Comparison of ENCODE assay signal across 18 mouse cellular contexts in the genomic region with DNA sequence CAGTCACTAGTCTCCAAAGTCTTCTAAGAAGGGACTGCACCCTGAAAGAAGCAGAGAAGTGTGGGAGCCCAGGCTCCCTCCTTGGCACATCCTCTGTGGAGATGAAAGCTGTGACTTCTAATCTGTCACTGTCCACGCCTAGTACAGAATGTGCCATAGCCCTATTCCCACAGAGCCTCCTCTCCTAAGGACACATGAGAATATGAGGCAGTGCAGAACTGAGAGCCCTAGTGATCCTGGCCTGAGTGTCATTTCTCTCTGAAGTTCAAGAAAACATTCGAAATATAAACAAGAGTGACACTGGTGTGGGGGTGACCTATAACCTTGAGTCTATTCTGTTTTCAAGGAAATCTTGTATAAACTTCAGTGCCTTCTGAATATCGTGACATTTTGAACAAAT. TPM values are rescaled to one million over a fixed set of nuclear protein-coding genes. Genes with fewer than 3 reads are reported as not detected.
DNase-seq lines count a peak whose midpoint lies in the region; ATAC-seq lines count a peak whose summit lies in the region.
"Had no signal": no experiment of that assay in that cellular context is flagged by ENCODE, and none has a peak within 500 bp of the region (broad histone marks: within the 10 kb centered on the region; RNA-seq: fewer than 3 reads in every experiment).

No protein-coding gene starts in this region.

- no peak overlapping the region for H3K9ac ChIP-seq in heart, embryonic 11.5 days (ENCODE audit: low read depth, low read length)
- H3K9ac ChIP-seq in kidney, embryonic 15.5 days: no peak overlapping the region
- H3K9ac ChIP-seq in lung, embryonic 16.5 days (ENCODE audit: low read length): no peak overlapping the region
- H3K9ac ChIP-seq in midbrain, embryonic 14.5 days (replicated peaks; ENCODE audit: low read length): no peak overlapping the region
- H3K9ac ChIP-seq: forebrain, embryonic 13.5 days had no signal

- H3K9me3 ChIP-seq in heart, embryonic 11.5 days (replicated peaks; ENCODE audit: control insufficient read depth, low read length): no peaks in the 10 kb centered on the region
- H3K9me3 ChIP-seq in kidney, embryonic 15.5 days (replicated peaks): no peaks in the 10 kb centered on the region
- no peaks in the 10 kb centered on the region for H3K9me3 ChIP-seq in lung, embryonic 16.5 days (ENCODE audit: control insufficient read depth, low read length)
- H3K9me3 ChIP-seq in midbrain, embryonic 14.5 days (ENCODE audit: control insufficient read depth, low read length): no peaks in the 10 kb centered on the region
- H3K9me3 ChIP-seq: forebrain, embryonic 13.5 days; limb, embryonic 10.5 days; midbrain, embryonic 10.5 days had no signal

- no peaks in the 10 kb centered on the region for H3K4me1 ChIP-seq in heart, embryonic 11.5 days (ENCODE audit: control insufficient read depth, insufficient read depth, low read length)
- H3K4me1 ChIP-seq in kidney, embryonic 15.5 days: no peaks in the 10 kb centered on the region
- H3K4me1 ChIP-seq in lung, embryonic 16.5 days (replicated peaks; ENCODE audit: control insufficient read depth, insufficient read depth, low read length): 0 out of 2 replicates have a peak, but pooled peaks cover 2% of the 10 kb centered on the region
- H3K4me1 ChIP-seq in midbrain, embryonic 14.5 days (ENCODE audit: control insufficient read depth, insufficient read depth, low read length): no peaks in the 10 kb centered on the region
- H3K4me1 ChIP-seq: forebrain, embryonic 13.5 days; limb, embryonic 10.5 days; midbrain, embryonic 10.5 days had no signal

- no peak overlapping the region for H3K4me3 ChIP-seq in heart, embryonic 11.5 days (ENCODE audit: low read depth, low read length)
- no peak overlapping the region for H3K4me3 ChIP-seq in kidney, embryonic 15.5 days (replicated peaks)
- H3K4me3 ChIP-seq in lung, embryonic 16.5 days (ENCODE audit: low read length): no peak overlapping the region
- no peak overlapping the region for H3K4me3 ChIP-seq in midbrain, embryonic 14.5 days (replicated peaks; ENCODE audit: low read depth, low read length)
- H3K4me3 ChIP-seq: forebrain, embryonic 13.5 days; limb, embryonic 10.5 days; midbrain, embryonic 10.5 days had no signal

- WGBS in heart, embryonic 11.5 days (ENCODE audit: insufficient replicate concordance): 60% methylated on average over 3 of the region's 3 CpGs
- 56% methylated on average over 3 of the region's 3 CpGs for WGBS in kidney, embryonic 15.5 days
- WGBS in lung, embryonic 16.5 days: 41% methylated on average over 3 of the region's 3 CpGs
- WGBS in midbrain, embryonic 14.5 days: 73% methylated on average over 3 of the region's 3 CpGs

- H3K27me3 ChIP-seq in heart, embryonic 11.5 days (ENCODE audit: control insufficient read depth, insufficient read depth, low read length): no peaks in the 10 kb centered on the region
- H3K27me3 ChIP-seq in kidney, embryonic 15.5 days: no peaks in the 10 kb centered on the region
- no peaks in the 10 kb centered on the region for H3K27me3 ChIP-seq in lung, embryonic 16.5 days (ENCODE audit: control insufficient read depth, insufficient read depth, low read depth, low read length)
- no peaks in the 10 kb centered on the region for H3K27me3 ChIP-seq in midbrain, embryonic 14.5 days (ENCODE audit: control insufficient read depth, insufficient read depth, low read length)
- H3K27me3 ChIP-seq: forebrain, embryonic 13.5 days had no signal

- DNase-seq in heart, adult 18-20 months: peak; percentile 14 to 62
- DNase-seq in kidney, adult 8-10 months: no peak
- DNase-seq in lung, postnatal 25 days (ENCODE audit: low spot score): peak; percentile 35
- no peak for DNase-seq in midbrain, embryonic 14.5 days
- DNase-seq: B cell, adult 2 months; cerebellum, adult 8-10 months; gastrocnemius, postnatal 14 days; right cerebral cortex, postnatal 25 days; thymus, adult 2 months had no signal

- ATAC-seq in heart, embryonic 11.5 days (replicated peaks; ENCODE audit: insufficient number of reproducible peaks, low FRiP score, low TSS enrichment): no peak
- ATAC-seq in kidney, embryonic 15.5 days (replicated peaks; ENCODE audit: low FRiP score): no peak
- peak; percentile 84 for ATAC-seq in lung, embryonic 16.5 days (ENCODE audit: low read depth)
- ATAC-seq in midbrain, embryonic 14.5 days (ENCODE audit: low FRiP score, low TSS enrichment): no peak
- ATAC-seq: forebrain, embryonic 13.5 days had no signal

- H3K27ac ChIP-seq in heart, embryonic 11.5 days (ENCODE audit: low read depth, low read length): no peak overlapping the region
- 0 out of 2 replicates have a peak overlapping the region, but pooled peaks have one; percentile 32 for H3K27ac ChIP-seq in kidney, embryonic 15.5 days
- no peak overlapping the region for H3K27ac ChIP-seq in lung, embryonic 16.5 days (ENCODE audit: low read length)
- H3K27ac ChIP-seq in midbrain, embryonic 14.5 days (replicated peaks; ENCODE audit: low read depth, low read length): no peak overlapping the region
- H3K27ac ChIP-seq: forebrain, embryonic 13.5 days; kidney, postnatal 0 days; limb, embryonic 10.5 days; macrophage; midbrain, embryonic 10.5 days had no signal

- H3K4me2 ChIP-seq in heart, embryonic 11.5 days: no peak overlapping the region
- H3K4me2 ChIP-seq in kidney, embryonic 15.5 days: no peak overlapping the region
- H3K4me2 ChIP-seq in lung, embryonic 16.5 days (ENCODE audit: low read depth, low read length): no peak overlapping the region
- H3K4me2 ChIP-seq in midbrain, embryonic 14.5 days (ENCODE audit: low read length): no peak overlapping the region
- H3K4me2 ChIP-seq: forebrain, embryonic 13.5 days; liver, embryonic 11.5 days had no signal

- no peaks in the 10 kb centered on the region for H3K36me3 ChIP-seq in heart, embryonic 11.5 days (ENCODE audit: control insufficient read depth, insufficient read depth, low read length)
- no peaks in the 10 kb centered on the region for H3K36me3 ChIP-seq in kidney, embryonic 15.5 days
- H3K36me3 ChIP-seq in lung, embryonic 16.5 days (ENCODE audit: control insufficient read depth, insufficient read depth, low read length): no peaks in the 10 kb centered on the region
- no peaks in the 10 kb centered on the region for H3K36me3 ChIP-seq in midbrain, embryonic 14.5 days (ENCODE audit: control insufficient read depth, insufficient read depth, low read length)
- H3K36me3 ChIP-seq: limb, embryonic 10.5 days; midbrain, embryonic 10.5 days had no signal

RNA-seq across cellular contexts. Expression of a gene that starts 34.7 kb away (rescaled TPM):
- 10 to 100 TPM; 15.0 to 16.4 TPM for total RNA-seq in heart, adult 18-20 months (2021)
- polyA plus RNA-seq in heart, embryonic 11.5 days (2014; fragmentation: Nextera tagmentation; extraction: Ambion mirVana): 45.4 and 57.7 TPM in 2 replicates
- polyA plus RNA-seq in kidney, embryonic 15.5 days (2015; fragmentation: Nextera tagmentation; extraction: Ambion mirVana): 63.3 and 65.9 TPM in 2 replicates
- polyA plus RNA-seq in lung, embryonic 16.5 days (2015; fragmentation: Nextera tagmentation; extraction: Ambion mirVana): 100 and 110 TPM in 2 replicates
- polyA plus RNA-seq in midbrain, embryonic 14.5 days (2014; fragmentation: Nextera tagmentation; extraction: Ambion mirVana): 18.9 and 19.9 TPM in 2 replicates

Comparison
In these comparisons a context has a peak if more than half of its experiments do, and no peak if none do; other contexts are left out.
1. DNase-seq: peak in heart, adult 18-20 months (2 of 2) and lung, postnatal 25 days (single experiment); none in kidney, adult 8-10 months (0 of 2) and midbrain, embryonic 14.5 days (single experiment).